In the genomic region with DNA sequence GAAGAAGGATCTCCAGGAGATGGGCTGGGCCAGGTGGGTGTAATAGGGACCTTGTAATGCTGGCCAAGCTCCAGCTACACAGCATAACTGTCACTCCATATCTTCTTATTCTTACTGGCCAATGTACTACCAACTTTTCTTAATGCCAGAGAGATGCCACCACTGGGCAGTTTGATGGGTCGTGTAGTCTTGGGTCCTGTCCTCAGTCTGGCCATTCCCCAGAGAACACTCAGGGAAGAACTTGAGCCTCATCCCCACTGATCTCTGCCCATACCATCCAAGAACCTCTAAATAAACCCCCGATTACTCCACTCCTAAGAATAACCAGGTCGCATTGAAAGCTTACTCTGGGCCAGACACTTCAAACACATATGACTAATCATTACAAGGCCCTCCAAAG, we compare ENCODE assay signal across 22 mouse cellular contexts.
DNase-seq lines count a peak whose midpoint lies in the region; ATAC-seq and TF ChIP-seq lines count a peak whose summit lies in the region.
"Had no signal": no experiment of that assay in that cellular context is flagged by ENCODE, and none has a peak within 500 bp of the region (broad histone marks: within the 10 kb centered on the region; RNA-seq: fewer than 3 reads in every experiment).

No protein-coding gene starts in this region.

- peak; percentile 42 for DNase-seq in gastrocnemius, adult 2 months
- no peak for DNase-seq in gastrocnemius, postnatal 10 days
- DNase-seq in midbrain, embryonic 11.5 days (ENCODE audit: low spot score, missing footprints), result peak; percentile 64
- peak; percentile 82 for DNase-seq in skeletal muscle tissue, adult 2 months (ENCODE audit: low read depth, low spot score)
- no peak for DNase-seq in yolk sac, embryonic 10.5 days (ENCODE audit: low spot score)
- DNase-seq: adrenal gland, adult 2 months; adrenal gland, postnatal 10 days; adrenal gland, postnatal 25 days; cerebellum, adult 11 months; cerebellum, adult 18-20 months; cerebellum, adult 8-10 months; cerebellum, adult 9-11 months; cerebellum, postnatal 14 days; cerebellum, postnatal 36 days; embryo, embryonic 11 days had no signal

- H3K4me3 ChIP-seq in gastrocnemius, adult 2 months, result no peak overlapping the region
- no peak overlapping the region for H3K4me3 ChIP-seq in midbrain, embryonic 11.5 days (ENCODE audit: low read depth, low read length)
- H3K4me3 ChIP-seq in midbrain, embryonic 13.5 days (replicated peaks), result no peak overlapping the region
- H3K4me3 ChIP-seq: embryonic facial prominence, embryonic 13.5 days; embryonic facial prominence, embryonic 15.5 days; erythroblast, embryonic 14.5 days; forebrain, embryonic 10.5 days; forebrain, embryonic 12.5 days had no signal

- ATAC-seq in midbrain, embryonic 11.5 days (ENCODE audit: low FRiP score), result no peak
- no peak for ATAC-seq in midbrain, embryonic 13.5 days
- ATAC-seq: forebrain, embryonic 14.5 days had no signal

- peak overlapping the region; percentile 88 for H3K27ac ChIP-seq in gastrocnemius, adult 2 months
- no peak overlapping the region for H3K27ac ChIP-seq in midbrain, embryonic 11.5 days (ENCODE audit: low read depth, low read length)
- H3K27ac ChIP-seq in midbrain, embryonic 13.5 days, result no peak overlapping the region
- H3K27ac ChIP-seq: embryonic facial prominence, embryonic 13.5 days; embryonic facial prominence, embryonic 15.5 days; forebrain, embryonic 10.5 days; forebrain, embryonic 12.5 days had no signal

- no peaks in the 10 kb centered on the region for H3K36me3 ChIP-seq in midbrain, embryonic 11.5 days (ENCODE audit: control insufficient read depth, insufficient read depth, low read length)
- H3K36me3 ChIP-seq in midbrain, embryonic 13.5 days, result no peaks in the 10 kb centered on the region
- H3K36me3 ChIP-seq: embryonic facial prominence, embryonic 13.5 days; embryonic facial prominence, embryonic 15.5 days; forebrain, embryonic 10.5 days; forebrain, embryonic 12.5 days had no signal

- TF ChIP-seq CTCF in gastrocnemius, adult 2 months (IDR thresholded peaks at IDR 0.05), result no peak

- H3K4me1 ChIP-seq in midbrain, embryonic 11.5 days (ENCODE audit: control insufficient read depth, insufficient read depth, low read length), result no peaks in the 10 kb centered on the region
- H3K4me1 ChIP-seq in midbrain, embryonic 13.5 days (replicated peaks), result no peaks in the 10 kb centered on the region
- H3K4me1 ChIP-seq: embryonic facial prominence, embryonic 15.5 days; forebrain, embryonic 10.5 days; forebrain, embryonic 12.5 days had no signal

- no peak overlapping the region for H3K9ac ChIP-seq in midbrain, embryonic 11.5 days (ENCODE audit: low read length)
- H3K9ac ChIP-seq in midbrain, embryonic 13.5 days (replicated peaks), result no peak overlapping the region
- H3K9ac ChIP-seq: embryonic facial prominence, embryonic 13.5 days; embryonic facial prominence, embryonic 15.5 days; forebrain, embryonic 12.5 days had no signal

- intact Hi-C loops in gastrocnemius, adult 2 months (cut with DNase I), result loop anchor here (1.0 to 5.0 kb wide), 4 partner anchors 69 to 124 kb away; a partner anchor contains a TSS

- H3K4me2 ChIP-seq in midbrain, embryonic 11.5 days, result no peak overlapping the region
- no peak overlapping the region for H3K4me2 ChIP-seq in midbrain, embryonic 13.5 days (replicated peaks)
- H3K4me2 ChIP-seq: embryonic facial prominence, embryonic 13.5 days; embryonic facial prominence, embryonic 15.5 days; forebrain, embryonic 12.5 days had no signal

- WGBS in midbrain, embryonic 11.5 days, result 66% methylated on average over 3 of the region's 3 CpGs
- 74% methylated on average over 3 of the region's 3 CpGs for WGBS in midbrain, embryonic 13.5 days

- H3K9me3 ChIP-seq in midbrain, embryonic 11.5 days (ENCODE audit: control insufficient read depth, low read length), result no peaks in the 10 kb centered on the region
- H3K9me3 ChIP-seq in midbrain, embryonic 13.5 days, result no peaks in the 10 kb centered on the region
- H3K9me3 ChIP-seq: embryonic facial prominence, embryonic 13.5 days; embryonic facial prominence, embryonic 15.5 days; forebrain, embryonic 10.5 days; forebrain, embryonic 12.5 days had no signal

- no peaks in the 10 kb centered on the region for H3K27me3 ChIP-seq in midbrain, embryonic 11.5 days (ENCODE audit: control insufficient read depth, insufficient read depth, low read length)
- H3K27me3 ChIP-seq in midbrain, embryonic 13.5 days, result no peaks in the 10 kb centered on the region
- H3K27me3 ChIP-seq: embryonic facial prominence, embryonic 13.5 days; embryonic facial prominence, embryonic 15.5 days; forebrain, embryonic 12.5 days had no signal

Comparison
In these comparisons a context has a peak if more than half of its experiments do, and no peak if none do; other contexts are left out.
1. DNase-seq: peak in gastrocnemius, adult 2 months (single experiment), midbrain, embryonic 11.5 days (single experiment) and skeletal muscle tissue, adult 2 months (single experiment); none in gastrocnemius, postnatal 10 days (single experiment) and yolk sac, embryonic 10.5 days (single experiment).